Mouse (Mus musculus): ENCODE results near the gene Aktip. TPM values are rescaled to one million over a fixed set of nuclear protein-coding genes. Genes with fewer than 3 reads are reported as not detected.

Aktip gene
- total RNA-seq, 2 experiments from 2014 or later = 40.3 to 45.5 TPM

GRCm38 (mm10) chr8:91126786-91127185 lies 73.0 kb downstream of the Aktip start:
- no peak for DNase-seq

GRCm38 (mm10) chr8:91124315-91124714 lies 75.5 kb downstream of the Aktip start:
- DNase-seq = no peak

- peak in 1 of 2 experiments; percentile 8 for DNase-seq
These were observed 81.6 kb downstream of the Aktip start for GRCm38 (mm10) chr8:91118131-91118530.

GRCm38 (mm10) chr8:91117537-91117936 lies 82.2 kb downstream of the Aktip start:
- no peak for DNase-seq

GRCm38 (mm10) chr8:91114910-91115309 lies 84.9 kb downstream of the Aktip start:
- no peak for DNase-seq

GRCm38 (mm10) chr8:91114428-91114827 lies 85.3 kb downstream of the Aktip start:
- DNase-seq = no peak

GRCm38 (mm10) chr8:91111868-91112477 lies 87.8 kb downstream of the Aktip start:
- no peak for DNase-seq

GRCm38 (mm10) chr8:91106271-91106670 lies 93.5 kb downstream of the Aktip start:
- peak; percentile 12 to 41 for DNase-seq

GRCm38 (mm10) chr8:91098106-91098505 lies 101.7 kb downstream of the Aktip start:
- DNase-seq = no peak

- no peak for DNase-seq
These were observed 105.6 kb downstream of the Aktip start for GRCm38 (mm10) chr8:91094135-91094534.

- no peak for DNase-seq
These were observed 110.2 kb downstream of the Aktip start for GRCm38 (mm10) chr8:91089601-91090000.

- DNase-seq = no peak
These were observed 111.3 kb downstream of the Aktip start for GRCm38 (mm10) chr8:91088452-91088851.

GRCm38 (mm10) chr8:91082428-91082827 lies 117.3 kb downstream of the Aktip start:
- DNase-seq = no peak

- no peak for DNase-seq
These were observed 117.9 kb downstream of the Aktip start for GRCm38 (mm10) chr8:91081911-91082310.

- no peak for DNase-seq
These were observed 120.1 kb downstream of the Aktip start for GRCm38 (mm10) chr8:91079678-91080077.

- DNase-seq = no peak
These were observed 122.5 kb downstream of the Aktip start for GRCm38 (mm10) chr8:91077077-91077867.

GRCm38 (mm10) chr8:91070275-91070859 lies 129.4 kb downstream of the Aktip start:
- DNase-seq = peak; percentile 84 to 85

GRCm38 (mm10) chr8:91069834-91070233 lies 129.9 kb downstream of the Aktip start, which contains the start of gene Rbl2:
Gene Rbl2, plus strand, starts transcription at chr8:91070057.
- peak; percentile 95 to 97 for DNase-seq

GRCm38 (mm10) chr8:91069407-91069806 lies 130.4 kb downstream of the Aktip start:
- peak; percentile 21 to 55 for DNase-seq

GRCm38 (mm10) chr8:91065179-91065578 lies 134.6 kb downstream of the Aktip start:
- no peak for DNase-seq

Measured in adrenal gland, postnatal 36 days (tissue).